Mouse (Mus musculus) heart, adult 2 months (tissue): Measurements from ENCODE around the gene Irgm1. TPM values are rescaled to one million over a fixed set of nuclear protein-coding genes. Genes with fewer than 3 reads are reported as not detected.
A peak's percentile ranks its signal among the peaks of the same experiment; 100 is the strongest.

ENCODE experiments used
- DNase-seq, 2 experiments: peaks; one replicate each; pipeline ENCODE4 v3.0.0; 2021
- H3K27ac ChIP-seq: fragments of 200-600 bp; 2 replicates; pipeline ENCODE4 v1.8.1; 2022
- H3K27me3 ChIP-seq: fragments of 200-500 bp; 2 replicates; pipeline ENCODE4 v1.6.1; 2012; ENCODE audit warnings: mild to moderate bottlenecking, low read length, inconsistent platforms, mixed read lengths; ENCODE audit not compliant: control insufficient read depth, insufficient read depth
- H3K36me3 ChIP-seq: fragments of 200-500 bp; 2 replicates; pipeline ENCODE4 v1.6.1; 2012; ENCODE audit warnings: low read length, inconsistent platforms; ENCODE audit not compliant: control insufficient read depth, insufficient read depth
- H3K4me1 ChIP-seq: fragments of 200-500 bp; 2 replicates; pipeline ENCODE4 v1.6.1; 2011; ENCODE audit warnings: low read length; ENCODE audit not compliant: control insufficient read depth, insufficient read depth
- H3K4me3 ChIP-seq: fragments of 200-600 bp; 2 replicates; pipeline ENCODE4 v1.8.1; 2022
- H3K79me2 ChIP-seq: fragments of 200-500 bp; replicated peaks from 2 replicates; pipeline ENCODE4 v1.6.1; 2012; ENCODE audit warnings: mild to moderate bottlenecking, inconsistent platforms, low read length, moderate library complexity, mixed read lengths; ENCODE audit not compliant: control insufficient read depth, insufficient read depth
- H3K9ac ChIP-seq: fragments of 200-500 bp; 2 replicates; pipeline ENCODE4 v1.6.1; 2012; ENCODE audit warnings: low read depth, mild to moderate bottlenecking, control low read depth, inconsistent platforms, low read length, mixed read lengths
- CTCF ChIP-seq: fragments of 200-600 bp; IDR thresholded peaks from 2 replicates; pipeline ENCODE4 v1.8.1; 2022; ENCODE audit warnings: antibody characterized with exemption, mild to moderate bottlenecking, moderate library complexity
- EP300 ChIP-seq: fragments of 200-500 bp; IDR thresholded peaks from 2 replicates; pipeline ENCODE4 v1.6.1; 2011; ENCODE audit warnings: low read depth, low read length, control low read depth; ENCODE audit not compliant: insufficient read depth
- POLR2A ChIP-seq: fragments of 200-500 bp; IDR thresholded peaks from 2 replicates; pipeline ENCODE4 v1.6.1; 2011; ENCODE audit warnings: mild to moderate bottlenecking, low read depth, low read length, control low read depth; ENCODE audit not compliant: insufficient read depth
- WGBS: fragments of 180-500 bp; shearing (Covaris S2); methylation state at CpG from one replicate; pipeline ENCODE4 v1.1.7; 2018; 5-methylcytosine and 5-hydroxymethylcytosine counted together
- intact Hi-C: fragments of 180-260 bp; cut with DNase I; formaldehyde crosslinking; loops from one replicate; pipeline ENCODE4 v1.15.1; 2025
- polyA plus RNA-seq: library from polyadenylated mRNA; depleted of rRNA; stranded (reverse); fragments of >200 nt; gene quantifications from 2 replicates; pipeline ENCODE4 v1.2.3, GENCODE M21; 2012
- total RNA-seq, 2 experiments: library from RNA; stranded (reverse); gene quantifications; 2 replicates each; pipeline ENCODE4 v1.2.3; 2021

The Irgm1 gene
- total and polyA plus RNA-seq, 3 experiments, result 9.9 to 13.5 (median 10.0) TPM

GRCm38 (mm10) chr11:48862784-48863319 is 8.6 kb downstream of the Irgm1 start:
- intact Hi-C loops, result no loop called here
- TF ChIP-seq CTCF, result no peak
- TF ChIP-seq POLR2A, result no peak
- TF ChIP-seq EP300, result no peak
- Histone ChIP-seq H3K4me1 (peaks cover 1% of the 10 kb centered on the region; the same call in 1 of the 2 replicates), H3K27me3 (no peaks in the 10 kb centered on the region), H3K4me3 (no peak overlapping the region), H3K79me2 (0 out of 2 replicates have a peak, but pooled peaks cover 2% of the 10 kb centered on the region), H3K36me3 (peaks cover 14% of the 10 kb centered on the region), H3K27ac (no peak overlapping the region), H3K9ac (no peak overlapping the region)
- no peak for DNase-seq
- 79% methylated on average over 1 of the region's 1 CpGs for WGBS

GRCm38 (mm10) chr11:48859014-48859413 is 12.5 kb downstream of the Irgm1 start:
- Histone ChIP-seq H3K4me1 (peaks cover 4% of the 10 kb centered on the region), H3K4me3 (no peak overlapping the region; the same call in 1 of the 2 replicates), H3K27me3 (no peaks in the 10 kb centered on the region), H3K79me2 (no peaks in the 10 kb centered on the region), H3K9ac (no peak overlapping the region), H3K36me3 (no peaks in the 10 kb centered on the region), H3K27ac (no peak overlapping the region)
- TF ChIP-seq EP300 (no peak), POLR2A (no peak), CTCF (peak; percentile 93)
- under 1% methylated on average over 6 of the region's 6 CpGs for whole genome bisulfite sequencing
- no peak for DNase-seq
- intact Hi-C loops, result loop anchor here (1.0 kb wide), 1 partner anchor 69 kb away; no protein-coding TSS in a partner anchor

GRCm38 (mm10) chr11:48853474-48854180 is 17.9 kb downstream of the Irgm1 start:
- peak; percentile 90 to 95 for DNase-seq
- Histone ChIP-seq H3K4me1 (peaks cover 4% of the 10 kb centered on the region), H3K9ac (peak overlapping the region; percentile 86), H3K36me3 (no peaks in the 10 kb centered on the region), H3K4me3 (peak overlapping the region; percentile 59), H3K27me3 (no peaks in the 10 kb centered on the region), H3K79me2 (no peaks in the 10 kb centered on the region), H3K27ac (peak overlapping the region; percentile 64)
- intact Hi-C loops, result loop anchor here (1.0 kb wide), 1 partner anchor 16 kb away; no protein-coding TSS in a partner anchor
- WGBS, result 6% methylated on average over 31 of the region's 31 CpGs
- TF ChIP-seq EP300 (peak; percentile 87), POLR2A (0 out of 2 replicates have a peak, but pooled peaks have one; percentile 43), CTCF (peak; percentile 51)

GRCm38 (mm10) chr11:48852624-48853473 is 18.6 kb downstream of the Irgm1 start:
- Histone ChIP-seq H3K4me3 (peak overlapping the region; percentile 59), H3K27ac (peak overlapping the region; percentile 55), H3K4me1 (peaks cover 3% of the 10 kb centered on the region), H3K36me3 (no peaks in the 10 kb centered on the region), H3K79me2 (no peaks in the 10 kb centered on the region), H3K9ac (peak overlapping the region; percentile 86), H3K27me3 (no peaks in the 10 kb centered on the region)
- no peak for TF ChIP-seq CTCF
- no peak for TF ChIP-seq EP300
- no peak for TF ChIP-seq POLR2A
- DNase-seq, result no peak
- intact Hi-C loops, result loop anchor here (1.0 kb wide), 1 partner anchor 16 kb away; no protein-coding TSS in a partner anchor
- WGBS, result 11% methylated on average over 23 of the region's 23 CpGs

- H3K27ac ChIP-seq, result no peak overlapping the region
- 71% methylated on average over 4 of the region's 4 CpGs for whole genome bisulfite sequencing
Observed at GRCm38 (mm10) chr11:48852190-48852589, 19.3 kb downstream of the Irgm1 start.

More at GRCm38 (mm10) chr11:48852190-48852589, 19.3 kb downstream of the Irgm1 start:
- Histone ChIP-seq H3K9ac (no peak overlapping the region), H3K79me2 (no peaks in the 10 kb centered on the region), H3K4me1 (peaks cover 3% of the 10 kb centered on the region), H3K36me3 (no peaks in the 10 kb centered on the region), H3K27me3 (no peaks in the 10 kb centered on the region), H3K4me3 (no peak overlapping the region)
- intact Hi-C loops, result no loop called here
- no peak for DNase-seq
- no peak for TF ChIP-seq CTCF
- no peak for TF ChIP-seq EP300
- TF ChIP-seq POLR2A, result no peak
